Mouse (Mus musculus): ENCODE results near the gene Lmntd1.

DNA sequence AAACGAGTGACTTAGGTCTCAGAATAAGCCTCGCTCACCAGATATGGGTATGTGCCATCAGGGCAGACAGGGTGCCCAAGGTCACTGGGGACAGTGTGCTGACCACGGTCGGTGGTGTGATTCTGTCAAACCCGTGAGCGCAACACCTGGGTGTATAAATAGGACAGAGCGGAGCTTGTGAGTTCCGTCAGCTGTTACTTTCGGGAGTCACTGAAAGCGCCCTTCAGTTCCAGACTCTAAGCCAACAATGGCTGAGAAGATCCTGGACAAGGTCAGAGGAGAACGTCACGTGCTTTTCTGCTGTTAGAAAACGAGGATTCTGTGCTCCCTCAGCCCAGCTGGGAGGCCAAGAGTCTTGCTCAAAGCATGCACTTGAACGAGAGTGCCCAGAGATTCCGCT is 157.1 kb downstream of the Lmntd1 start:
- TF ChIP-seq CTCF (IDR thresholded peaks at IDR 0.05; ENCODE audit: low read depth, low read length) (no peak), POLR2A (IDR thresholded peaks at IDR 0.05; ENCODE audit: insufficient read depth, low read length) (no peak), EP300 (IDR thresholded peaks at IDR 0.05; ENCODE audit: insufficient read depth, low read depth, low read length) (no peak)

All from ES-Bruce4 (cell line).